Mouse (Mus musculus): ENCODE measurements around the gene Vmn1r93.
"Not testable (repeated sequence)": the region's sequence is repeated elsewhere in the genome, so short reads cannot be mapped to it uniquely, and the experiment has no call there.

Vmn1r93 gene

DNA sequence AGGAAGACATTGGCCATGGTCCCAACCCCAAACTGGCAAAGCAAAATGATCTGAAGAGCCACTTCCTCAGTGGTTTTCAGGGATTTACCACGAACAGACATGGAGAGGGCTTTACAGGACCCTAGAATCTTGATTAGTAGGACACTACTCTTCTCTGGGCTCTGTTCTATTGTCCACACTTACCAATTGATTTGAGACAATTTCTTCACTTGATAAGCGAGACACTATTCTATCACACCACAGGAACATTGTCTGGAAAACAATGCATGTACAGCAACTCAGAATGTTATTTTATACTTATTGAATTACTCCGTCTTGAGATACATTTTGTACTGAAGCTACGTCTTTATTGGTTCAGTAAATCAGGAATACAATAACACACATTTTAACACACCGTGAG, at the start of gene Vmn1r93:
TSS of gene Vmn1r93 (minus strand) at position 101 of the 400 bp plus-strand sequence.
- not testable (repeated sequence) for DNase-seq (ENCODE audit: low read depth, low spot score)

DNA sequence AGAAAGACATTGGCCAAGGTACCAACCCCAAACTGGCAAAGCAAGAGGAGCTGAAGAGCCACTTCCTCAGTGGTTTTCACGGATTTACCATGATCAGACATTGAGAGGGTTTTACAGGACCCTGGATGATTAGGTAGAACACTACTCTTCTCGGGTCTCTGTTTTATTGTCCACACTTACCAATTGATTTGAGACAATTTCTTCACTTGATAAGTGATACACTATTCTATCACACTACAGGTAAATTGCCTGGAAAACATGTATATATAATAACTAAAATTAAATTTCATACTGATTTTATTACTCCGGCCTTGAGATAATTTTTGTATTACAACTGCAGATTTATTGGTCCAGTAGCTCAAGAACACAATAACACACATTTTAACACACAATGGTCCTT, 29.4 kb upstream of the Vmn1r93 start, which contains the start of gene Vmn1r94:
TSS of gene Vmn1r94 (minus strand) at position 101 of the 400 bp plus-strand sequence.
- DNase-seq (ENCODE audit: low read depth, low spot score), result not testable (repeated sequence)

DNA sequence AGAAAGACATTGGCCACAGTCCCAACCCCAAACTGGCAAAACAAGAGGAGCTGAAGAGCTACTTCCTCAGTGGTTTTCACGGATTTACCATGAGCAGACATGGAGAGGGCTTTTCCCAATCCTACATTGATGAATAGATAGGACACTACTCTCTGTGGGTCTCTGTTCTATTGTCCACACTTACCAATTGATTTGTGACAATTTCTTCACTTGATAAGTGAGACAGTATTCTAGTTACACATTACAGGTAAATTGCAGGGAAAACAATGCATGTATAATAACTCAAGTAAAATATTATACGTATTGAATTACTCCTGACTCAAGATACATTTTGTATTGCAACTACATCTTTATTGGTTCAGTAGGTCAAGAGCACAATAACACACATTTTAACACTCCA, 16.4 kb downstream of the Vmn1r93 start, which contains the start of gene Gm16442:
TSS of gene Gm16442 (minus strand) at position 101 of the 400 bp plus-strand sequence.
- not testable (repeated sequence) for DNase-seq (ENCODE audit: low read depth, low spot score)

GRCm38 (mm10) chr7:20099380-20099779, 39.5 kb downstream of the Vmn1r93 start, which contains the start of gene Vmn1r91:
Gene Vmn1r91, plus strand, starts transcription at chr7:20099680.
- DNase-seq (ENCODE audit: low read depth, low spot score), result not testable (repeated sequence)
